Mouse (Mus musculus) ES-E14 (cell line): ENCODE measurements at regions not wholly inside any gene's neighbourhood (a gene's known extent, or its start where the extent isn't known, plus 50 kb on each side); places are given as distances from the start of the nearest gene placed in this dataset.
A peak's percentile ranks its signal among the peaks of the same experiment; 100 is the strongest.

Experiments
- DNase-seq: peaks from one replicate; pipeline ENCODE4 v3.0.0-alpha.2; 2013; ENCODE audit warnings: low read depth, low spot score
- H3K27ac ChIP-seq: 2 replicates; pipeline ENCODE4 v1.5.1; 2012; ENCODE audit warnings: low read depth, mild to moderate bottlenecking, low read length, moderate library complexity, mixed read lengths; ENCODE audit not compliant: poor library complexity, insufficient read depth, severe bottlenecking
- H3K36me3 ChIP-seq: 2 replicates; pipeline ENCODE4 v1.6.1; 2012; ENCODE audit warnings: mild to moderate bottlenecking, low read length, moderate library complexity, mixed read lengths; ENCODE audit not compliant: control insufficient read depth, poor library complexity, insufficient read depth, severe bottlenecking
- H3K4me1 ChIP-seq, 2 experiments: fragments of 150-350 bp in 1 of 2; sonication (generic) in 1 of 2; 2 replicates each; pipeline ENCODE4 v1.6.1; 2012; ENCODE audit warnings: low read length in 2 of 2, mild to moderate bottlenecking in 1 of 2, mixed read lengths in 1 of 2; ENCODE audit not compliant: control insufficient read depth in 2 of 2, insufficient read depth in 2 of 2, poor library complexity in 1 of 2
- H3K4me3 ChIP-seq, 2 experiments: fragments of 150-350 bp in 1 of 2; sonication (generic) in 1 of 2; 2 replicates each; pipeline ENCODE4 v1.5.1; 2012; ENCODE audit warnings: low read length in 2 of 2, low read depth in 1 of 2, mild to moderate bottlenecking in 1 of 2, mixed read lengths in 1 of 2; ENCODE audit not compliant: insufficient read depth in 1 of 2, poor library complexity in 1 of 2, severe bottlenecking in 1 of 2
- H3K9ac ChIP-seq: 2 replicates; pipeline ENCODE4 v1.6.1; 2012; ENCODE audit warnings: low read depth, mild to moderate bottlenecking, low read length, mixed read lengths; ENCODE audit not compliant: poor library complexity, insufficient read depth, severe bottlenecking
- H3K9me3 ChIP-seq: fragments of 150-350 bp; sonication (generic); 2 replicates; pipeline ENCODE4 v1.6.1; 2012; ENCODE audit warnings: low read depth, mild to moderate bottlenecking, low read length; ENCODE audit not compliant: control insufficient read depth, insufficient read depth
- CHD2 ChIP-seq: IDR thresholded peaks from 2 replicates; pipeline ENCODE4 v1.6.1; 2014; ENCODE audit warnings: mild to moderate bottlenecking, low read depth, low read length, inconsistent platforms
- HCFC1 ChIP-seq: IDR thresholded peaks from 2 replicates; pipeline ENCODE4 v1.6.1; 2012; ENCODE audit warnings: low read length, inconsistent platforms, borderline replicate concordance; ENCODE audit not compliant: insufficient read depth
- MAFK ChIP-seq: IDR thresholded peaks from 2 replicates; pipeline ENCODE4 v1.6.1; 2014; ENCODE audit warnings: mild to moderate bottlenecking, low read depth, low read length, inconsistent platforms; ENCODE audit not compliant: insufficient read depth
- ZC3H11A ChIP-seq: IDR thresholded peaks from 2 replicates; pipeline ENCODE4 v1.6.1; 2012; ENCODE audit warnings: low read depth, mild to moderate bottlenecking, inconsistent platforms, low read length, borderline replicate concordance
- ZNF384 ChIP-seq: IDR thresholded peaks from 2 replicates; pipeline ENCODE4 v1.6.1; 2012; ENCODE audit warnings: low read depth, low read length, inconsistent platforms
- in situ Hi-C, 2 experiments: fragments of 600-800 bp; cut with MboI; formaldehyde crosslinking; loops; one replicate each; pipeline ENCODE4 v1.15.1; 2025; ENCODE audit warnings: low sequenced_read_pairs in 2 of 2, inconsistent platforms in 1 of 2; ENCODE audit not compliant: unreplicated experiment in 2 of 2

DNA sequence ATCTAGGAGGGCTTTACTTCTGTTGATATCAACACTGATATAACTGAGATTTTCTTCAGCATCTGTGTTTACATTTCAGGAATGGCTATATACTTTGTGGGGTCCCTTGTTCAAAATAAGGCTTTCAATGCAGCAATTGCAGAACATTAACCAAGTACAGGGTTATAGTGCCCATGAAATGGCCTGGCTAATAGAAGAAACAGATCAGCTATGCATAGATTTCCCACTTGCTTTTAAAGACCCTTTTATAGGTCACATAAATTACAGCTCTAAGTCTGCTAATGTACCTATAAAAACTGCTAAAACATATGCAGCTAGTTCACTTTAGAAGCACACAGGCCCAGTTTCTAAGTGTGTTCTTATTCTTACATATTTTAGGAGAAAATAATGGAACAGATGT, 472.1 kb downstream of the Nup35 start:
- no peaks in the 10 kb centered on the region for H3K9me3 ChIP-seq
- H3K4me3 ChIP-seq: no peak overlapping the region
- H3K36me3 ChIP-seq: no peaks in the 10 kb centered on the region
- no peak for TF ChIP-seq ZNF384
- TF ChIP-seq CHD2: no peak
- no peak for TF ChIP-seq HCFC1
- TF ChIP-seq MAFK: no peak
- no peak for TF ChIP-seq ZC3H11A
- H3K9ac ChIP-seq: no peak overlapping the region
- DNase-seq: no peak
- no peaks in the 10 kb centered on the region for H3K4me1 ChIP-seq
- no peak overlapping the region for H3K27ac ChIP-seq
- in situ Hi-C loops: no loop called here

- no peak overlapping the region for H3K9ac ChIP-seq
- in situ Hi-C loops: no loop called here
- H3K4me1 ChIP-seq: no peaks in the 10 kb centered on the region
- no peak for DNase-seq
- H3K4me3 ChIP-seq: no peak overlapping the region
- no peaks in the 10 kb centered on the region for H3K36me3 ChIP-seq
- TF ChIP-seq CHD2 (no peak), MAFK (no peak), ZC3H11A (no peak), HCFC1 (no peak), ZNF384 (no peak)
- H3K9me3 ChIP-seq: no peaks in the 10 kb centered on the region
- H3K27ac ChIP-seq: no peak overlapping the region
Measured at GRCm38 (mm10) chr2:81105834-81106233, 488.8 kb downstream of the Nup35 start.

- Histone ChIP-seq H3K36me3 (no peaks in the 10 kb centered on the region), H3K9ac (no peak overlapping the region), H3K4me1 (no peaks in the 10 kb centered on the region), H3K27ac (no peak overlapping the region), H3K4me3 (no peak overlapping the region), H3K9me3 (no peaks in the 10 kb centered on the region)
- TF ChIP-seq MAFK (peak; percentile 97), CHD2 (no peak)
- in situ Hi-C loops: no loop called here
- no peak for DNase-seq
Measured at GRCm38 (mm10) chr2:81118757-81119156, 501.7 kb downstream of the Nup35 start.

GRCm38 (mm10) chr2:81120460-81121051, 503.5 kb downstream of the Nup35 start:
- Histone ChIP-seq H3K36me3 (no peaks in the 10 kb centered on the region), H3K9me3 (no peaks in the 10 kb centered on the region), H3K27ac (no peak overlapping the region), H3K9ac (no peak overlapping the region), H3K4me1 (no peaks in the 10 kb centered on the region), H3K4me3 (no peak overlapping the region)
- DNase-seq: no peak
- in situ Hi-C loops: no loop called here
- TF ChIP-seq MAFK (no peak), ZNF384 (no peak), ZC3H11A (no peak), HCFC1 (no peak), CHD2 (no peak)

DNA sequence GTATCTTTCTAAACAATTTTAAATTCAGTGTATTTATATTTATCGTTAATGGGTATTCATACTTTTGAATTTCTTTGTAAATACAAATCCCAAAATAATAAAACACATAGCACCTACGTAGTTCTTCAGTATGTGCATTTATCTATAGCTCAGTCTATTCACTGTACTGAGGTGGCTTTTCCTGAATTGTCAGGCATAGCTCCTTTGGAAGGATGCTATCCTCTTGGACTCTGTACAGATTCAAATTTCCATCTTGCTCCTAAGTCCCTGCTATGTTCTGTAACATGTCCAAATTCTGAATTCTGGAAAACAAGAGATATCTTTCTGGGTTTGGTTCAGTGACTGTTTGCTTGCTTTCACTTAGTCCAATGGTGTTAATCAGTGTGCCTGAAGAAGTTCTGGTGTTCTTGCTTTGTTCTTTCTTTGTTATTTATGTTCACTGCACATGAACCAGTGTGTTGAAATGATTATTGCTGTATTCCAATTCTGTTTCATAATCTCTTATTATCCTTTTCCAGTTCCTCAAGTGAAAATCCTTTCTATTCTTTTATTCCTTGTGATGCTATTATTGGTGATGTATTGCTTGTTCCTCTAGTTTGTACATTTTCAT, 519.5 kb downstream of the Nup35 start:
- DNase-seq: no peak
- Histone ChIP-seq H3K4me1 (no peaks in the 10 kb centered on the region), H3K36me3 (no peaks in the 10 kb centered on the region), H3K4me3 (no peak overlapping the region), H3K27ac (no peak overlapping the region), H3K9me3 (no peaks in the 10 kb centered on the region), H3K9ac (no peak overlapping the region)
- no peak for TF ChIP-seq MAFK
- no peak for TF ChIP-seq CHD2
- no peak for TF ChIP-seq ZNF384
- no peak for TF ChIP-seq ZC3H11A
- TF ChIP-seq HCFC1: no peak
- in situ Hi-C loops: no loop called here
